Mouse (Mus musculus) lung, embryonic 15.5 days (tissue): ENCODE results near the gene Rassf7. TPM values are rescaled to one million over a fixed set of nuclear protein-coding genes. Genes with fewer than 3 reads are reported as not detected.
A peak's percentile ranks its signal among the peaks of the same experiment; 100 is the strongest.

Source experiments
- ATAC-seq: fragments of 200-750 bp; cut with Nextera tagmentation; 2 replicates; pipeline ENCODE4 v1.8.0; 2017; ENCODE audit warnings: moderate number of reproducible peaks, borderline replicate concordance; ENCODE audit not compliant: low FRiP score, low TSS enrichment; ENCODE audit errors: extremely low read depth
- H3K27ac ChIP-seq: fragments of 300-500 bp; sonication (generic); 2 replicates; pipeline ENCODE4 v1.5.1; 2015; ENCODE audit warnings: moderate library complexity, mild to moderate bottlenecking, inconsistent platforms
- H3K27me3 ChIP-seq: fragments of 300-500 bp; sonication (generic); 2 replicates; pipeline ENCODE4 v1.6.1; 2015; ENCODE audit warnings: inconsistent platforms
- H3K36me3 ChIP-seq: fragments of 300-500 bp; sonication (generic); 2 replicates; pipeline ENCODE4 v1.6.1; 2015; ENCODE audit warnings: inconsistent platforms
- H3K4me1 ChIP-seq: fragments of 300-500 bp; sonication (generic); 2 replicates; pipeline ENCODE4 v1.6.1; 2015; ENCODE audit warnings: inconsistent platforms
- H3K4me2 ChIP-seq: fragments of 300-500 bp; sonication (generic); 2 replicates; pipeline ENCODE4 v1.6.1; 2015; ENCODE audit warnings: inconsistent platforms, mild to moderate bottlenecking, moderate library complexity
- H3K4me3 ChIP-seq: fragments of 300-500 bp; sonication (generic); 2 replicates; pipeline ENCODE4 v1.5.1; 2015; ENCODE audit warnings: mild to moderate bottlenecking, inconsistent platforms
- H3K9ac ChIP-seq: fragments of 300-500 bp; sonication (generic); 2 replicates; pipeline ENCODE4 v1.6.1; 2015; ENCODE audit warnings: inconsistent platforms
- H3K9me3 ChIP-seq: fragments of 300-500 bp; sonication (generic); 2 replicates; pipeline ENCODE4 v1.6.1; 2016; ENCODE audit warnings: inconsistent platforms
- WGBS: fragments of 180-500 bp; shearing (Covaris S2); methylation state at CpG from one replicate; pipeline ENCODE4 v1.1.7; 2015; 5-methylcytosine and 5-hydroxymethylcytosine counted together
- polyA plus RNA-seq: library from polyadenylated mRNA; unstranded; fragments of >200 nt; fragmentation: Nextera tagmentation; extraction: Ambion mirVana; gene quantifications from 2 replicates; pipeline ENCODE4 v1.2.1, GENCODE M21; 2015

Rassf7 gene
- polyA plus RNA-seq, 1 experiment from 2014 or later: 59.7 TPM

DNA sequence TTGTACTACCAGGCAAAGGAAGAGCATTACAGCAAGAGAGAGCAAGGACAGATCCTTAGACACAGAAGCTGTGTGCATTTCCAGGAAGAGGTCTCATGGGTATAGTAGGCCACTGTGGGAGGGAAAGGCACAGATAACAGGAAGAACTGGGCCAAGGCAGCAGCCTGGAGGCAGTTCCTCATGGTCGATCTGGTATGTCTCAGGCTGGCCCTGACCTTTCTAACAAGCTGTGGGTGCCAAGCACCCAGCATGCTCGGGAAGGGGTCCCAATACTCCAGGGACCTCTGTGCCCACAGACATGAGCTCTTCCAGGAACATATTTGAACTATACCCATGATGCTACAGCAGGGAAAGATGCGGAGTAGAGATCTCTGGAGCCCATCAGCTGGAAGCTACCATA lies 11.1 kb upstream of the Rassf7 start:
- Histone ChIP-seq H3K4me1 (no peaks in the 10 kb centered on the region), H3K27me3 (peaks cover 25% of the 10 kb centered on the region), H3K9ac (no peak overlapping the region), H3K9me3 (no peaks in the 10 kb centered on the region), H3K27ac (no peak overlapping the region), H3K4me3 (no peak overlapping the region), H3K36me3 (no peaks in the 10 kb centered on the region), H3K4me2 (no peak overlapping the region)
- WGBS: 63% methylated on average over 3 of the region's 3 CpGs
- no peak for ATAC-seq

DNA sequence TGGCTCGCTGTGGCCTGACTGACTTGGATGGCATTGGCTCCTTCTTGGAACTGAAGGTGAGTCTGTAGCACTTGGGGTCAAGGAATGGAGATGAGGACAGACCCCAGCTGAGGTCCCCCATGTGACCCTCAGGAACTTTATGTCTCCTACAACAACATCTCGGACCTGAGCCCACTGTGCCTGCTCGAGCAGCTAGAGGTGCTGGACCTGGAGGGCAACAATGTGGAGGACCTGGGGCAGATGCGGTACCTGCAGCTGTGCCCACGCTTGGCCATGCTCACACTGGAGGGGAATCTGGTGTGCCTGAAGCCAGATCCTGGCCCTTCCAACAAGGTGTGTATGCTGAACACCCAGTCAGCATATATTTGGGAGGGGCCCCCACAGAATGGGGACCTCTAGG lies 10.2 kb upstream of the Rassf7 start:
- WGBS: 89% methylated on average over 5 of the region's 5 CpGs
- Histone ChIP-seq H3K27ac (no peak overlapping the region), H3K9me3 (no peaks in the 10 kb centered on the region), H3K4me3 (no peak overlapping the region), H3K4me2 (no peak overlapping the region), H3K9ac (no peak overlapping the region), H3K27me3 (peaks cover 16% of the 10 kb centered on the region), H3K4me1 (no peaks in the 10 kb centered on the region), H3K36me3 (no peaks in the 10 kb centered on the region)
- no peak for ATAC-seq

GRCm38 (mm10) chr7:141206182-141206937 lies 9.3 kb upstream of the Rassf7 start:
- Histone ChIP-seq H3K4me1 (no peaks in the 10 kb centered on the region), H3K4me3 (no peak overlapping the region), H3K27me3 (peaks cover 8% of the 10 kb centered on the region; the same call in 1 of the 2 replicates), H3K27ac (no peak overlapping the region), H3K9ac (no peak overlapping the region), H3K9me3 (no peaks in the 10 kb centered on the region), H3K36me3 (no peaks in the 10 kb centered on the region), H3K4me2 (no peak overlapping the region)
- ATAC-seq: no peak
- WGBS: 88% methylated on average over 18 of the region's 18 CpGs

- H3K27me3 ChIP-seq: peaks cover 4% of the 10 kb centered on the region; the same call in 1 of the 2 replicates
- no peaks in the 10 kb centered on the region for H3K9me3 ChIP-seq
- no peak overlapping the region for H3K27ac ChIP-seq
- H3K4me1 ChIP-seq: peaks cover 8% of the 10 kb centered on the region; the same call in 1 of the 2 replicates
- H3K4me2 ChIP-seq: no peak overlapping the region
- H3K4me3 ChIP-seq: no peak overlapping the region
- WGBS: 65% methylated on average over 3 of the region's 3 CpGs
- ATAC-seq: no peak
- H3K9ac ChIP-seq: no peak overlapping the region
- H3K36me3 ChIP-seq: no peaks in the 10 kb centered on the region
These were observed 6.1 kb upstream of the Rassf7 start for GRCm38 (mm10) chr7:141209526-141209925.

DNA sequence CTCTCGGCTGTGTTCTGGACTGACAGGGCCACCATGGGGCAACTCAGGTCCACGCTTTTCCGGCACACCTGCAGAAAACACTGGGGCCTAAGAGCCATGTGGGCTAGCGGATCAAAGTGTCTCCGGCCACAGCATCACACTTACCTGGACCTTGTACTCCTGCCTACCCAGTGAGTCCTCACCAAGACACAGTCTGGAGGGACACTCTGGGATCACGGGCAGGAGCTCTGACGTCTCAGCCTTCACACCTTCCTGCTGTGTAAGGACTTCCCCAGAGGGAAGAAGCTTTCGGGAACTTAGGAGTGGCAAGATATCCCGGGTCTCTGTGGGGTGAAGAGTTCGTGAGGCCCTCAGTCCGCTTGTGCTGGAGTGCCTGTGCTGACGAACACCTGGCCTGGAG lies 5.5 kb upstream of the Rassf7 start:
- Histone ChIP-seq H3K27ac (no peak overlapping the region), H3K4me3 (no peak overlapping the region), H3K36me3 (no peaks in the 10 kb centered on the region), H3K4me2 (no peak overlapping the region), H3K4me1 (peaks cover 12% of the 10 kb centered on the region), H3K27me3 (peaks cover 4% of the 10 kb centered on the region; the same call in 1 of the 2 replicates), H3K9me3 (no peaks in the 10 kb centered on the region), H3K9ac (no peak overlapping the region)
- 59% methylated on average over 12 of the region's 12 CpGs for WGBS
- ATAC-seq: no peak

DNA sequence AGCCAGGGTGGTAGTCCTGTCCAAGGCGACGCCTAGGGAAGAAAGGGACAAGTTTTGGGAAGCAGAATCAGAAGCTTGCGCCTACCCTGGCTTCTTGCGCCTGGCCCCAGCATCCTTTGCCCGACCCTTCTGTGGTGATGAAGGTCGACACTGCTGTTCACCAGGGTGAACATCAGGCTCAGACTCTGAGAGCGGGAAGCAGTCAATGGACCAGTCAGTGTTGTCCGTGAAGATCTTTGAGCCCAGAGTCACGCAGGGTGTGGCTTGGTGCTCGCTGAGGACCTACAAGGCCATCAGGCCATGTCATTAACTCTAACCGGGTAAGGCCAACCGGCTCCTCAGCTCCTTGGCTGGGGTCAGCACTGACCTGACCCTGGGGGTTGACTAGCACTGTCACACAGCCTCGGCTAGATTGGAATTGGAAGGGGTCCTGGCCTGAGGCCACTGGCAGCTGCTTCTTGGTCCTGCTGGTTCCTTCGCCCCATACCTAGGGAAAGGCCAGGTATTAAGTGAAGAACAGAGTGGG lies 5.0 kb upstream of the Rassf7 start:
- Histone ChIP-seq H3K4me3 (no peak overlapping the region), H3K4me1 (peaks cover 14% of the 10 kb centered on the region), H3K27me3 (peaks cover 2% of the 10 kb centered on the region; the same call in 1 of the 2 replicates), H3K27ac (no peak overlapping the region), H3K4me2 (no peak overlapping the region), H3K9me3 (no peaks in the 10 kb centered on the region), H3K9ac (no peak overlapping the region), H3K36me3 (no peaks in the 10 kb centered on the region)
- 85% methylated on average over 14 of the region's 14 CpGs for WGBS
- ATAC-seq: no peak

DNA sequence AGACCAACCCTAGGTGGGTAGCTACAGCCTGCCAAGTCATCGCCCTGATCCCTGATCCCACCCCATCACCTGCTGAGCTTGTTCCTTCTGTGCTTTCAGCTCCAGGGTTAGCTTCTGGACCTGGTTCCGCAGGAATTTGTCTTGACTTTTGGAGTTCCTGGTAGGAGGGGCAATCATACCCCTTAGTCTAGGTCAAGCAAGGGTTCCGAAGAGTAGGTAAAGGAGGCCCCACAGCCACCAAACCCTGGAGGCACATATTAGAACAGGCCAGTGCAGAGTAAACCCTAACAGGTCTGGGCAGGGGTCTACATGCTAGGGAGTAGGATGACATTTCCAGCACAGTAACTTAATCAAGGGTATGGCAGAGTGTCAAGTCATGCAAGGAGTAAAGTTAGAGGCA lies 2.5 kb upstream of the Rassf7 start:
- 81% methylated on average over 3 of the region's 3 CpGs for WGBS
- Histone ChIP-seq H3K36me3 (no peaks in the 10 kb centered on the region), H3K9ac (no peak overlapping the region), H3K9me3 (no peaks in the 10 kb centered on the region), H3K4me2 (no peak overlapping the region), H3K4me1 (peaks cover 21% of the 10 kb centered on the region), H3K27ac (no peak overlapping the region), H3K27me3 (no peaks in the 10 kb centered on the region), H3K4me3 (no peak overlapping the region)
- ATAC-seq: no peak

DNA sequence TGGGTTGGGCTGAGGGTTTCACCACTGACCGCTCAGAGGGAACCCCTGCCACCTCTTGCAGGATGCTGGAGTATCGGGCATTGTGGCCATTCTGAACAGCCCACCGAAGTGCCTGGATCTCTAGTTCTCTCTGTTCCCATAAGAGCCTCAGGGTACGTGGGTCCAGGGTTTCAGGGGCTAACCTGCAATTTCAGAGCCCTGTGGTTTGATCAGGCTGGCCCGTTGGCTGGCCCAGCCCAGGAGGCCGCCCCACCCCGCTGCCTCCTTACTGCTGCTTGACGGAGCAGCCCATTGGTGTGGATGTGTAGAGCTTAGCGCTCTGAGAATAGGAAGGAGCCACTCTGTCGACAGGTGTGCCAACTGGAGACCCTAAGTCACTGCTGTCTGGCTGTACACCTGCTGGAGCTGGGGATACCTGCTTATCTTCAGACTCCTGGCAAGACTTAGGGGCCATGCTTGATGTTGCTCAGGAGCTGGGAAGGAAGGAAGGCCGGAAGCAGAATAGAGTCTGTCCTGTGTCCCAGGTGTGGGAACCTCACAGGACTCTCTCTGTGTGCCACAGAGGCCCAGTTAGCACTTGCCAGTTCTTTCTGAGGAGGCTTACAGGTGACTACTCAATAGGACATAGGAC lies 1.9 kb upstream of the Rassf7 start, which contains the start of gene Lmntd2:
Lmntd2 (minus strand) TSS at position 476 of the 631 bp plus-strand sequence.
- peak within 1 kb of the TSS; percentile 67 for H3K4me3 ChIP-seq
- H3K9me3 ChIP-seq: no peaks in the 10 kb centered on the region
- H3K36me3 ChIP-seq: no peaks in the 10 kb centered on the region
- 82% methylated on average over 11 of the region's 11 CpGs for WGBS
- peak within 1 kb of the TSS; percentile 94 for H3K27ac ChIP-seq
- no peak for ATAC-seq
- peak within 1 kb of the TSS; percentile 61 for H3K9ac ChIP-seq
- H3K4me2 ChIP-seq: peak within 1 kb of the TSS; percentile 97
- peaks cover 24% of the 10 kb centered on the region for H3K4me1 ChIP-seq
- H3K27me3 ChIP-seq: no peaks in the 10 kb centered on the region

- peak overlapping the region; percentile 4; the same call in 1 of the 2 replicates for H3K4me2 ChIP-seq
- peak overlapping the region; percentile 94 for H3K27ac ChIP-seq
These were observed 1.4 kb upstream of the Rassf7 start for GRCm38 (mm10) chr7:141214310-141214709.

DNA sequence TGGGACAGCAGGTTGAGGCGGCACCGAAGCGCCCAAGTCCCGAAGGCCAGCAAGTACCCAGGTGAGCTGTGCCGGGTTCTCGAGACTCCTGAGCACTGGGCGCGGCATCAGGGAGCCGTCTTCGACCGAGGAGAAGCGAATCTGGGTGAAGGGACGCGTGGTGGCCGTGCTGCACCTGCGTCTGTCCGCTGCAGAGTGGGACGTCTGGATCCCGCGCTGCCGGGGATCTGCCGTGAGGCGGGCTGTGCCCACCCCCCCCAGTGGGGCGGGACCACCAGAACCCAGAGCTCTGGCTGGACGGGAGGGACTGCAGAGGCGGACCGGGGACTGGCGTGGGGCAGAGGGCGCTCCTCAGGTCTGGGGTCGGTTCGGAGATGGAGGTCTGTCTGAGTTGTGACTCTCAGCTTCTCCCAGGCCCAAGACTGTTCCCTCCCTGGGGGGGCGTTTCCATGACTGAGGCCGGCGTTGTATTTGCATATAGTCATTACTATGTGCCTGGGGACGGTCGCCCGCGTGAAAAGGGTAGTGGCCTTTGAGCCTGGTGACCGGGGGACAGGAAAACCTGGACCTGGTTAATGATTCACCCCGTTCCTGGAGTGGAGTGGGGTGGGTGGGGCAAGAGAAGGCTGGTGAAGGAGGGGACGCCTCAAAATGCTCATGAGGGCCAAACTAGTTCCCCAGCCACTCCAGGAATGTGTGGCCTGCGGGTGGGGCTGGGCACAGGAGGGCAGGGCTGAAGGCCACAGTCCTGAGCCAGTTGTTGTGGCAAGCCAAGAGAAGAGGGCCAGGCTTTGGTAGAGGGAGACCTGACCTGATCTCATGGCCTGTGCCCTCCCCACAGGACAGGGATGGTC lies 447 bp downstream of the Rassf7 start:
- H3K27ac ChIP-seq: peak overlapping the region; percentile 98
- WGBS: 2% methylated on average over 42 of the region's 42 CpGs
- peak overlapping the region; percentile 67 for H3K4me3 ChIP-seq
- H3K4me2 ChIP-seq: peak overlapping the region; percentile 97
- no peaks in the 10 kb centered on the region for H3K27me3 ChIP-seq
- H3K9ac ChIP-seq: peak overlapping the region; percentile 61
- ATAC-seq: peak; percentile 50
- no peaks in the 10 kb centered on the region for H3K9me3 ChIP-seq
- no peaks in the 10 kb centered on the region for H3K36me3 ChIP-seq
- H3K4me1 ChIP-seq: peaks cover 30% of the 10 kb centered on the region

More at GRCm38 (mm10) chr7:141214310-141214709, 1.4 kb upstream of the Rassf7 start:
- Histone ChIP-seq H3K9me3 (no peaks in the 10 kb centered on the region), H3K27me3 (no peaks in the 10 kb centered on the region), H3K4me3 (no peak overlapping the region), H3K4me1 (peaks cover 24% of the 10 kb centered on the region), H3K9ac (no peak overlapping the region), H3K36me3 (no peaks in the 10 kb centered on the region)
- WGBS: 57% methylated on average over 3 of the region's 3 CpGs
- no peak for ATAC-seq

DNA sequence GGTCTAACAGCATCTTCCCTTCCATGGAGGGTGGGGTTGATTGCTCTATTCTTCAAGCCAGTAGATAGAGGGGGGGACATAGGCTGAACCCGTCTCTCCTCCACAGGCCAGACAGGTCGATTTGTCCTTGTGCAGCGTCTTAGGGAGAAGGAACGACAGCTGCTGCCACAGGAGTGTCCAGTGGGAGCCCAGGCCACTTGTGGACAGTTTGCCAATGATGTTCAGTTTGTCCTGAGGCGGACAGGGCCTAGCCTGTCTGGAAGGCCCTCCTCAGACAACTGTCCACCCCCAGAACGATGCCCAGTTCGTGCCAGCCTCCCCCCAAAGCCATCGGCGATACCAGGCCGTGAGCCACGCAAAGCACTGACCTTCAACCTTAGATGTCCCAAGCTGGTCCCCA lies 1.2 kb downstream of the Rassf7 start:
- Histone ChIP-seq H3K36me3 (no peaks in the 10 kb centered on the region), H3K27me3 (no peaks in the 10 kb centered on the region), H3K27ac (peak overlapping the region; percentile 98), H3K9me3 (no peaks in the 10 kb centered on the region), H3K4me1 (peaks cover 34% of the 10 kb centered on the region), H3K4me2 (peak overlapping the region; percentile 97), H3K9ac (peak overlapping the region; percentile 61), H3K4me3 (peak overlapping the region; percentile 67)
- ATAC-seq: no peak
- 77% methylated on average over 11 of the region's 11 CpGs for WGBS
